Mouse (Mus musculus) lung, embryonic 15.5 days (tissue): Measurements from ENCODE around the gene Creb5. TPM values are rescaled to one million over a fixed set of nuclear protein-coding genes. Genes with fewer than 3 reads are reported as not detected.

ENCODE experiments used
- ATAC-seq: fragments of 200-750 bp; cut with Nextera tagmentation; 2 replicates; pipeline ENCODE4 v1.8.0; 2017; ENCODE audit warnings: moderate number of reproducible peaks, borderline replicate concordance; ENCODE audit not compliant: low FRiP score, low TSS enrichment; ENCODE audit errors: extremely low read depth
- H3K27ac ChIP-seq: fragments of 300-500 bp; sonication (generic); 2 replicates; pipeline ENCODE4 v1.5.1; 2015; ENCODE audit warnings: moderate library complexity, mild to moderate bottlenecking, inconsistent platforms
- H3K27me3 ChIP-seq: fragments of 300-500 bp; sonication (generic); 2 replicates; pipeline ENCODE4 v1.6.1; 2015; ENCODE audit warnings: inconsistent platforms
- H3K36me3 ChIP-seq: fragments of 300-500 bp; sonication (generic); 2 replicates; pipeline ENCODE4 v1.6.1; 2015; ENCODE audit warnings: inconsistent platforms
- H3K4me1 ChIP-seq: fragments of 300-500 bp; sonication (generic); 2 replicates; pipeline ENCODE4 v1.6.1; 2015; ENCODE audit warnings: inconsistent platforms
- H3K4me2 ChIP-seq: fragments of 300-500 bp; sonication (generic); 2 replicates; pipeline ENCODE4 v1.6.1; 2015; ENCODE audit warnings: inconsistent platforms, mild to moderate bottlenecking, moderate library complexity
- H3K4me3 ChIP-seq: fragments of 300-500 bp; sonication (generic); 2 replicates; pipeline ENCODE4 v1.5.1; 2015; ENCODE audit warnings: mild to moderate bottlenecking, inconsistent platforms
- H3K9ac ChIP-seq: fragments of 300-500 bp; sonication (generic); 2 replicates; pipeline ENCODE4 v1.6.1; 2015; ENCODE audit warnings: inconsistent platforms
- H3K9me3 ChIP-seq: fragments of 300-500 bp; sonication (generic); 2 replicates; pipeline ENCODE4 v1.6.1; 2016; ENCODE audit warnings: inconsistent platforms
- WGBS: fragments of 180-500 bp; shearing (Covaris S2); methylation state at CpG from one replicate; pipeline ENCODE4 v1.1.7; 2015; 5-methylcytosine and 5-hydroxymethylcytosine counted together
- polyA plus RNA-seq: library from polyadenylated mRNA; unstranded; fragments of >200 nt; fragmentation: Nextera tagmentation; extraction: Ambion mirVana; gene quantifications from 2 replicates; pipeline ENCODE4 v1.2.1, GENCODE M21; 2015

Creb5 gene
- polyA plus RNA-seq, 1 experiment from 2014 or later, result 5.8 TPM

GRCm38 (mm10) chr6:53704440-53704839, 417.4 kb downstream of the Creb5 start:
- H3K4me3 ChIP-seq, result no peak overlapping the region
- no peak for ATAC-seq
- H3K9ac ChIP-seq, result no peak overlapping the region
- no peaks in the 10 kb centered on the region for H3K9me3 ChIP-seq
- H3K4me1 ChIP-seq, result 0 out of 2 replicates have a peak, but pooled peaks cover 6% of the 10 kb centered on the region
- no peak overlapping the region for H3K27ac ChIP-seq
- WGBS, result 36% methylated on average over 2 of the region's 2 CpGs
- H3K27me3 ChIP-seq, result no peaks in the 10 kb centered on the region
- no peaks in the 10 kb centered on the region for H3K36me3 ChIP-seq
- no peak overlapping the region for H3K4me2 ChIP-seq

- ATAC-seq, result no peak
- Histone ChIP-seq H3K4me1 (peaks cover 16% of the 10 kb centered on the region; the same call in 1 of the 2 replicates), H3K36me3 (no peaks in the 10 kb centered on the region), H3K27me3 (no peaks in the 10 kb centered on the region), H3K4me2 (no peak overlapping the region), H3K4me3 (no peak overlapping the region), H3K9me3 (no peaks in the 10 kb centered on the region), H3K9ac (no peak overlapping the region), H3K27ac (no peak overlapping the region)
- 67% methylated on average over 10 of the region's 10 CpGs for WGBS
These were observed 419.7 kb downstream of the Creb5 start for GRCm38 (mm10) chr6:53706604-53707330.

GRCm38 (mm10) chr6:53707795-53708194, 420.7 kb downstream of the Creb5 start:
- no peaks in the 10 kb centered on the region for H3K36me3 ChIP-seq
- H3K9ac ChIP-seq, result no peak overlapping the region
- no peak overlapping the region for H3K4me3 ChIP-seq
- H3K27ac ChIP-seq, result no peak overlapping the region
- WGBS, result 50% methylated on average over 5 of the region's 5 CpGs
- ATAC-seq, result no peak
- no peaks in the 10 kb centered on the region for H3K27me3 ChIP-seq
- peaks cover 16% of the 10 kb centered on the region; the same call in 1 of the 2 replicates for H3K4me1 ChIP-seq
- H3K4me2 ChIP-seq, result no peak overlapping the region
- no peaks in the 10 kb centered on the region for H3K9me3 ChIP-seq

GRCm38 (mm10) chr6:53709694-53710442, 422.8 kb downstream of the Creb5 start:
- Histone ChIP-seq H3K9me3 (no peaks in the 10 kb centered on the region), H3K4me3 (no peak overlapping the region), H3K36me3 (no peaks in the 10 kb centered on the region), H3K9ac (no peak overlapping the region), H3K4me2 (no peak overlapping the region), H3K27ac (no peak overlapping the region), H3K27me3 (no peaks in the 10 kb centered on the region), H3K4me1 (peaks cover 23% of the 10 kb centered on the region)
- WGBS, result 87% methylated on average over 14 of the region's 14 CpGs
- ATAC-seq, result no peak

GRCm38 (mm10) chr6:53710560-53710959, 423.5 kb downstream of the Creb5 start:
- H3K27ac ChIP-seq, result no peak overlapping the region
- no peak overlapping the region for H3K4me2 ChIP-seq
- H3K36me3 ChIP-seq, result no peaks in the 10 kb centered on the region
- WGBS, result 43% methylated on average over 5 of the region's 5 CpGs
- H3K9ac ChIP-seq, result no peak overlapping the region
- no peak overlapping the region for H3K4me3 ChIP-seq
- ATAC-seq, result no peak
- H3K9me3 ChIP-seq, result no peaks in the 10 kb centered on the region
- peaks cover 30% of the 10 kb centered on the region for H3K4me1 ChIP-seq
- H3K27me3 ChIP-seq, result no peaks in the 10 kb centered on the region

GRCm38 (mm10) chr6:53713152-53713551, 426.1 kb downstream of the Creb5 start:
- no peak overlapping the region for H3K9ac ChIP-seq
- no peaks in the 10 kb centered on the region for H3K27me3 ChIP-seq
- no peaks in the 10 kb centered on the region for H3K9me3 ChIP-seq
- H3K4me1 ChIP-seq, result peaks cover 33% of the 10 kb centered on the region
- H3K36me3 ChIP-seq, result no peaks in the 10 kb centered on the region
- H3K4me3 ChIP-seq, result no peak overlapping the region
- no peak overlapping the region for H3K4me2 ChIP-seq
- H3K27ac ChIP-seq, result no peak overlapping the region
- 85% methylated on average over 9 of the region's 9 CpGs for WGBS
- ATAC-seq, result no peak

- ATAC-seq, result no peak; the same call in 1 of the 2 replicates
- no peaks in the 10 kb centered on the region for H3K27me3 ChIP-seq
- WGBS, result 68% methylated on average over 9 of the region's 9 CpGs
- peaks cover 33% of the 10 kb centered on the region for H3K4me1 ChIP-seq
- no peak overlapping the region for H3K4me2 ChIP-seq
- H3K27ac ChIP-seq, result no peak overlapping the region
- no peaks in the 10 kb centered on the region for H3K36me3 ChIP-seq
- H3K4me3 ChIP-seq, result no peak overlapping the region
- no peak overlapping the region for H3K9ac ChIP-seq
- H3K9me3 ChIP-seq, result no peaks in the 10 kb centered on the region
These were observed 427.8 kb downstream of the Creb5 start for GRCm38 (mm10) chr6:53714908-53715321.

- H3K4me2 ChIP-seq, result no peak overlapping the region
- H3K27ac ChIP-seq, result peak overlapping the region; percentile 57
- no peaks in the 10 kb centered on the region for H3K9me3 ChIP-seq
- H3K9ac ChIP-seq, result no peak overlapping the region
- ATAC-seq, result 0 out of 2 replicates have a peak, but pooled peaks have one; percentile 64
- H3K4me1 ChIP-seq, result peaks cover 23% of the 10 kb centered on the region
- 49% methylated on average over 9 of the region's 9 CpGs for WGBS
- H3K36me3 ChIP-seq, result no peaks in the 10 kb centered on the region
- H3K4me3 ChIP-seq, result no peak overlapping the region
- H3K27me3 ChIP-seq, result no peaks in the 10 kb centered on the region; the same call in 1 of the 2 replicates
These were observed 428.9 kb downstream of the Creb5 start for GRCm38 (mm10) chr6:53716013-53716412.

GRCm38 (mm10) chr6:53720009-53720408, 432.9 kb downstream of the Creb5 start:
- H3K9ac ChIP-seq, result no peak overlapping the region
- no peak for ATAC-seq
- no peaks in the 10 kb centered on the region for H3K9me3 ChIP-seq
- H3K36me3 ChIP-seq, result no peaks in the 10 kb centered on the region
- peaks cover 15% of the 10 kb centered on the region for H3K4me1 ChIP-seq
- H3K27me3 ChIP-seq, result peaks cover 18% of the 10 kb centered on the region
- H3K4me2 ChIP-seq, result no peak overlapping the region
- no peak overlapping the region for H3K27ac ChIP-seq
- WGBS, result 86% methylated on average over 3 of the region's 3 CpGs
- H3K4me3 ChIP-seq, result no peak overlapping the region

- no peak for ATAC-seq
- no peak overlapping the region for H3K4me3 ChIP-seq
- WGBS, result 10% methylated on average over 9 of the region's 9 CpGs
- no peaks in the 10 kb centered on the region for H3K36me3 ChIP-seq
- no peak overlapping the region for H3K4me2 ChIP-seq
- no peaks in the 10 kb centered on the region for H3K4me1 ChIP-seq
- peaks cover 18% of the 10 kb centered on the region for H3K27me3 ChIP-seq
- no peak overlapping the region for H3K27ac ChIP-seq
- no peak overlapping the region for H3K9ac ChIP-seq
- no peaks in the 10 kb centered on the region for H3K9me3 ChIP-seq
These were observed 434.5 kb downstream of the Creb5 start for GRCm38 (mm10) chr6:53721595-53721994.

GRCm38 (mm10) chr6:53722694-53723093, 435.6 kb downstream of the Creb5 start:
- no peaks in the 10 kb centered on the region for H3K9me3 ChIP-seq
- H3K27me3 ChIP-seq, result peaks cover 18% of the 10 kb centered on the region
- WGBS, result 53% methylated on average over 4 of the region's 4 CpGs
- ATAC-seq, result no peak
- no peak overlapping the region for H3K4me3 ChIP-seq
- no peaks in the 10 kb centered on the region for H3K4me1 ChIP-seq
- H3K27ac ChIP-seq, result no peak overlapping the region
- H3K36me3 ChIP-seq, result no peaks in the 10 kb centered on the region
- no peak overlapping the region for H3K4me2 ChIP-seq
- H3K9ac ChIP-seq, result no peak overlapping the region

GRCm38 (mm10) chr6:53730487-53730886, 443.4 kb downstream of the Creb5 start:
- H3K4me2 ChIP-seq, result no peak overlapping the region
- no peak overlapping the region for H3K4me3 ChIP-seq
- no peak overlapping the region for H3K27ac ChIP-seq
- no peaks in the 10 kb centered on the region for H3K4me1 ChIP-seq
- H3K9ac ChIP-seq, result no peak overlapping the region
- no peak for ATAC-seq
- no peaks in the 10 kb centered on the region for H3K27me3 ChIP-seq
- no peaks in the 10 kb centered on the region for H3K36me3 ChIP-seq
- WGBS, result 67% methylated on average over 7 of the region's 7 CpGs
- no peaks in the 10 kb centered on the region for H3K9me3 ChIP-seq
